10 mouse cellular contexts compared by ENCODE assay signal in the genomic region with DNA sequence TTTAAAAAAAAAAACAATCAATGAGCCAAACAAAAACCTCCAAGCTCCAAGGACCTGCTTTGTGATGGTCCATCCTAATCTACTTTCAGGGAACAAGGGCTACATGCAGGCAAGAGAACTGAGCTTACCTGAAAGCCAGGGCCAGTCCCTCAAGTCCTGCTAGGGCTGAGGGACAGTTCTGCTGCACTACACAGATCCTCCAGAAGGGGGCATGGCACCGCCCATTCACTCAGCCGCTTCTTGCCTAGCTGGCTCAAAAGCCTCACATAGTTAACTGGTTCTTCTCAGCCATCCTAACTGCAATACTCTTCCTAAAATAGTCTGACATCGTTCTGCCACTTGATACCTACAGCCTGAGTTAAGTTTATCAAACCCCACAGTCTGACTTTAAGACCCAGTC. TPM values are rescaled to one million over a fixed set of nuclear protein-coding genes. Genes with fewer than 3 reads are reported as not detected.
A peak's percentile ranks its signal among the peaks of the same experiment; 100 is the strongest.
DNase-seq lines count a peak whose midpoint lies in the region; ATAC-seq and TF ChIP-seq lines count a peak whose summit lies in the region.
"Had no signal": no experiment of that assay in that cellular context is flagged by ENCODE, and none has a peak within 500 bp of the region (broad histone marks: within the 10 kb centered on the region; RNA-seq: fewer than 3 reads in every experiment).

No protein-coding gene starts in this region.

- H3K4me2 ChIP-seq in intestine, postnatal 0 days (replicated peaks; ENCODE audit: low read depth), result no peak overlapping the region
- H3K4me2 ChIP-seq in intestine, embryonic 16.5 days (ENCODE audit: low read depth, low read length), result no peak overlapping the region

- H3K4me1 ChIP-seq in intestine, postnatal 0 days (replicated peaks; ENCODE audit: control insufficient read depth, insufficient read depth, low read length), result no peaks in the 10 kb centered on the region
- H3K4me1 ChIP-seq in intestine, embryonic 16.5 days (ENCODE audit: control insufficient read depth, insufficient read depth, low read length), result no peaks in the 10 kb centered on the region

- no peak overlapping the region for H3K9ac ChIP-seq in intestine, postnatal 0 days (ENCODE audit: low read depth, low read length)
- H3K9ac ChIP-seq in intestine, embryonic 16.5 days (ENCODE audit: low read depth, low read length), result no peak overlapping the region

- peak; percentile 81 for TF ChIP-seq CTCF in intestine, postnatal 0 days (IDR thresholded peaks at IDR 0.05; ENCODE audit: low read depth)
- TF ChIP-seq CTCF in C2C12 (IDR thresholded peaks at IDR 0.05; ENCODE audit: control insufficient read depth, insufficient read depth, insufficient read length), result peak; percentile 30

- no peaks in the 10 kb centered on the region for H3K9me3 ChIP-seq in intestine, postnatal 0 days (ENCODE audit: control insufficient read depth)
- no peaks in the 10 kb centered on the region for H3K9me3 ChIP-seq in intestine, embryonic 16.5 days (ENCODE audit: control insufficient read depth, low read length)
- H3K9me3 ChIP-seq: megakaryocyte, embryonic 14.5 days had no signal

- H3K79me3 ChIP-seq in C2C12 (ENCODE audit: low read depth), result no peaks in the 10 kb centered on the region

- H3ac ChIP-seq in C2C12 (ENCODE audit: control insufficient read depth, insufficient read length, low read depth), result no peak overlapping the region

- peaks cover 26% of the 10 kb centered on the region; the same call in 1 of the 2 replicates for H3K36me3 ChIP-seq in intestine, postnatal 0 days (ENCODE audit: control insufficient read depth, insufficient read depth)
- no peaks in the 10 kb centered on the region for H3K36me3 ChIP-seq in intestine, embryonic 16.5 days (ENCODE audit: control insufficient read depth, insufficient read depth, low read length)
- no peaks in the 10 kb centered on the region for H3K36me3 ChIP-seq in C2C12 (ENCODE audit: control insufficient read depth, insufficient read depth)

- no peaks in the 10 kb centered on the region for H3K79me2 ChIP-seq in C2C12 (ENCODE audit: control insufficient read depth, insufficient read depth)

- no peak overlapping the region for H3K4me3 ChIP-seq in intestine, postnatal 0 days (ENCODE audit: low read depth, low read length)
- no peak overlapping the region for H3K4me3 ChIP-seq in intestine, embryonic 16.5 days (ENCODE audit: low read length)
- no peak overlapping the region for H3K4me3 ChIP-seq in C2C12 (ENCODE audit: insufficient read depth, poor library complexity, severe bottlenecking)
- H3K4me3 ChIP-seq: erythroblast, embryonic 14.5 days; megakaryocyte, embryonic 14.5 days had no signal

- no peak overlapping the region for H3K27ac ChIP-seq in intestine, postnatal 0 days (ENCODE audit: low read depth, low read length)
- H3K27ac ChIP-seq in intestine, embryonic 16.5 days (ENCODE audit: low read length), result no peak overlapping the region

- peak; percentile 79 for DNase-seq in R1 (ENCODE audit: low read depth, low spot score)
- peak; percentile 71 for DNase-seq in embryo, embryonic 10 days (ENCODE audit: low spot score)
- peak; percentile 26 for DNase-seq in hindlimb bud, embryonic 11.5 days (ENCODE audit: extremely low spot score, low read depth, low spot score)
- peak; percentile 56 to 70 for DNase-seq in lung, postnatal 4 days
- DNase-seq in thymus, postnatal 0 days (ENCODE audit: low spot score), result peak; percentile 61

- 41% methylated on average over 3 of the region's 3 CpGs for WGBS in intestine, postnatal 0 days
- 40% methylated on average over 3 of the region's 3 CpGs for WGBS in intestine, embryonic 16.5 days

- ATAC-seq in intestine, postnatal 0 days, result no peak
- ATAC-seq in intestine, embryonic 16.5 days, result no peak

- no peaks in the 10 kb centered on the region for H3K27me3 ChIP-seq in intestine, postnatal 0 days (replicated peaks; ENCODE audit: control insufficient read depth, insufficient read depth, low read length)
- H3K27me3 ChIP-seq in intestine, embryonic 16.5 days (replicated peaks; ENCODE audit: control insufficient read depth, insufficient read depth, low read length), result no peaks in the 10 kb centered on the region
- H3K27me3 ChIP-seq in C2C12 (ENCODE audit: control insufficient read depth, insufficient read depth, insufficient read length), result no peaks in the 10 kb centered on the region
- H3K27me3 ChIP-seq: megakaryocyte, embryonic 14.5 days had no signal

TF ChIP-seq in C2C12, 6 proteins besides CTCF, POLR2A, EP300 and RAD21:
- no peak for TF ChIP-seq MYOD1 (IDR thresholded peaks at IDR 0.05; ENCODE audit: control insufficient read depth, insufficient read length, low read depth)
- TF ChIP-seq MYOG (IDR thresholded peaks at IDR 0.05; ENCODE audit: control insufficient read depth, extremely low read depth, insufficient read length), result no peak
- no peak for TF ChIP-seq MAX (IDR thresholded peaks at IDR 0.05)
- TF ChIP-seq USF1 (IDR thresholded peaks at IDR 0.05; ENCODE audit: low read depth), result no peak
- no peak for TF ChIP-seq CEBPB (IDR thresholded peaks at IDR 0.05; ENCODE audit: low read depth)
- TF ChIP-seq FOSL1 (IDR thresholded peaks at IDR 0.05; ENCODE audit: insufficient read depth, low read length, poor library complexity, severe bottlenecking), result no peak
TF ChIP-seq in C2C12: peak in this region for 0.

RNA-seq across cellular contexts. Expression of gene Tmem222, which starts 29.7 kb away (rescaled TPM):
- 52.1 and 52.8 TPM in 2 replicates for polyA plus RNA-seq in intestine, postnatal 0 days (2015; fragmentation: Nextera tagmentation; extraction: Ambion mirVana)
- 69.8 and 75.7 TPM in 2 replicates for polyA plus RNA-seq in intestine, embryonic 16.5 days (2015; fragmentation: Nextera tagmentation; extraction: Ambion mirVana)
- polyA plus RNA-seq in C2C12 (2012; fragmentation: generic; extraction: Trizol), result 65.3 TPM
- 93.2 and 94.0 TPM in 2 replicates for polyA plus RNA-seq in thymus, postnatal 0 days (2015; fragmentation: Nextera tagmentation; extraction: Ambion mirVana)

RNA-seq across cellular contexts. Expression of gene Sytl1, which starts 44.4 kb away (rescaled TPM):
- polyA plus RNA-seq in intestine, postnatal 0 days (2015; fragmentation: Nextera tagmentation; extraction: Ambion mirVana), result 1.6 and 1.8 TPM in 2 replicates
- polyA plus RNA-seq in intestine, embryonic 16.5 days (2015; fragmentation: Nextera tagmentation; extraction: Ambion mirVana), result 3.0 and 4.0 TPM in 2 replicates
- polyA plus RNA-seq in C2C12 (2012; fragmentation: generic; extraction: Trizol), result 0.89 TPM
- 34.2 and 34.8 TPM in 2 replicates for polyA plus RNA-seq in thymus, postnatal 0 days (2015; fragmentation: Nextera tagmentation; extraction: Ambion mirVana)

RNA-seq across cellular contexts. Expression of gene Wdtc1, which starts 46.0 kb away (rescaled TPM):
- polyA plus RNA-seq in intestine, postnatal 0 days (2015; fragmentation: Nextera tagmentation; extraction: Ambion mirVana), result 7.2 and 8.2 TPM in 2 replicates
- polyA plus RNA-seq in intestine, embryonic 16.5 days (2015; fragmentation: Nextera tagmentation; extraction: Ambion mirVana), result 11.4 and 12.8 TPM in 2 replicates
- 19.6 TPM for polyA plus RNA-seq in C2C12 (2012; fragmentation: generic; extraction: Trizol)
- polyA plus RNA-seq in thymus, postnatal 0 days (2015; fragmentation: Nextera tagmentation; extraction: Ambion mirVana), result 13.6 and 14.2 TPM in 2 replicates

Comparison
In these comparisons a context has a peak if more than half of its experiments do, and no peak if none do; other contexts are left out.
1. DNase-seq: peak in every context shown above with its lines; median percentile 79 in R1; 71 in embryo, embryonic 10 days; 63 in lung, postnatal 4 days; 61 in thymus, postnatal 0 days; 26 in hindlimb bud, embryonic 11.5 days.